Mouse (Mus musculus): ENCODE results near the gene Fam71f1.

GRCm38 (mm10) chr6:29326961-29327360 is 8.0 kb downstream of the Fam71f1 start:
- TF ChIP-seq POLR2A (IDR thresholded peaks at IDR 0.05; ENCODE audit: insufficient read length, low read depth) (no peak), E2F4 (IDR thresholded peaks at IDR 0.05; ENCODE audit: insufficient read depth) (no peak), POLR2AphosphoS2 (IDR thresholded peaks at IDR 0.05; ENCODE audit: insufficient read length, low read depth) (no peak), CEBPB (IDR thresholded peaks at IDR 0.05; ENCODE audit: insufficient read depth, poor library complexity, severe bottlenecking) (no peak), USF1 (IDR thresholded peaks at IDR 0.05; ENCODE audit: low read depth) (no peak), MYOD1 (IDR thresholded peaks at IDR 0.05; ENCODE audit: control insufficient read depth in 1 of 3, insufficient read length in 2 of 3, low read depth in 2 of 3) (no peak)
